Mouse (Mus musculus) neural tube, embryonic 11.5 days (tissue): ENCODE measurements around the gene Daglb. TPM values are rescaled to one million over a fixed set of nuclear protein-coding genes. Genes with fewer than 3 reads are reported as not detected.

Experiments
- ATAC-seq: fragments of 200-750 bp; cut with Nextera tagmentation; 2 replicates; pipeline ENCODE4 v1.8.0; 2017; ENCODE audit warnings: moderate number of reproducible peaks, mild to moderate bottlenecking, moderate TSS enrichment, moderate library complexity; ENCODE audit not compliant: insufficient read depth, low FRiP score, low TSS enrichment
- DNase-seq: peaks from one replicate; pipeline ENCODE4 v3.0.0-alpha.2; 2015; ENCODE audit warnings: low spot score
- H3K27ac ChIP-seq: fragments of 300-500 bp; sonication (generic); 2 replicates; pipeline ENCODE4 v1.5.1; 2014; ENCODE audit warnings: low read depth, mild to moderate bottlenecking, low read length
- H3K27me3 ChIP-seq: fragments of 300-500 bp; sonication (generic); 2 replicates; pipeline ENCODE4 v1.6.1; 2014; ENCODE audit warnings: mild to moderate bottlenecking, low read length, mixed read lengths; ENCODE audit not compliant: control insufficient read depth, insufficient read depth
- H3K36me3 ChIP-seq: fragments of 300-500 bp; sonication (generic); 2 replicates; pipeline ENCODE4 v1.6.1; 2014; ENCODE audit warnings: mild to moderate bottlenecking, low read length, moderate library complexity, mixed read lengths; ENCODE audit not compliant: control insufficient read depth, insufficient read depth
- H3K4me1 ChIP-seq: fragments of 300-500 bp; sonication (generic); 2 replicates; pipeline ENCODE4 v1.6.1; 2014; ENCODE audit warnings: low read length, mixed read lengths; ENCODE audit not compliant: control insufficient read depth, insufficient read depth
- H3K4me2 ChIP-seq: fragments of 300-500 bp; sonication (generic); 2 replicates; pipeline ENCODE4 v1.6.1; 2014; ENCODE audit warnings: low read depth, mild to moderate bottlenecking, moderate library complexity
- H3K4me3 ChIP-seq: fragments of 300-500 bp; sonication (generic); 2 replicates; pipeline ENCODE4 v1.5.1; 2014; ENCODE audit warnings: low read depth, low read length
- H3K9ac ChIP-seq: fragments of 300-500 bp; sonication (generic); 2 replicates; pipeline ENCODE4 v1.6.1; 2014; ENCODE audit warnings: mild to moderate bottlenecking, low read length
- H3K9me3 ChIP-seq: fragments of 300-500 bp; sonication (generic); 2 replicates; pipeline ENCODE4 v1.6.1; 2016; ENCODE audit warnings: low read length; ENCODE audit not compliant: control insufficient read depth
- WGBS: fragments of 180-500 bp; shearing (Covaris S2); extraction: QIAGEN DNeasy Blood & Tissue Kit; methylation state at CpG from one replicate; pipeline ENCODE4 v1.1.7; 2014; 5-methylcytosine and 5-hydroxymethylcytosine counted together
- polyA plus RNA-seq: library from polyadenylated mRNA; unstranded; fragments of >200 nt; fragmentation: Nextera tagmentation; extraction: Ambion mirVana; gene quantifications from 2 replicates; pipeline ENCODE4 v1.2.1, GENCODE M21; 2014

The Daglb gene
- polyA plus RNA-seq, 1 experiment from 2014 or later: 12.8 TPM

- no peak for ATAC-seq
- no peaks in the 10 kb centered on the region for H3K27me3 ChIP-seq
- WGBS: 68% methylated on average over 3 of the region's 3 CpGs
- no peak overlapping the region for H3K4me3 ChIP-seq
- H3K4me1 ChIP-seq: no peaks in the 10 kb centered on the region
- DNase-seq: no peak
- H3K36me3 ChIP-seq: peaks cover 5% of the 10 kb centered on the region
- H3K4me2 ChIP-seq: no peak overlapping the region
- no peak overlapping the region for H3K9ac ChIP-seq
- H3K27ac ChIP-seq: no peak overlapping the region
- H3K9me3 ChIP-seq: no peaks in the 10 kb centered on the region
Observed at GRCm38 (mm10) chr5:143504453-143504852, 40.1 kb downstream of the Daglb start.

GRCm38 (mm10) chr5:143505056-143505455, 40.7 kb downstream of the Daglb start:
- ATAC-seq: no peak
- H3K27me3 ChIP-seq: no peaks in the 10 kb centered on the region
- no peak overlapping the region for H3K4me3 ChIP-seq
- no peaks in the 10 kb centered on the region for H3K9me3 ChIP-seq
- no peak overlapping the region for H3K9ac ChIP-seq
- WGBS: 90% methylated on average over 8 of the region's 8 CpGs
- no peaks in the 10 kb centered on the region for H3K4me1 ChIP-seq
- DNase-seq: no peak
- H3K27ac ChIP-seq: no peak overlapping the region
- peaks cover 5% of the 10 kb centered on the region for H3K36me3 ChIP-seq
- no peak overlapping the region for H3K4me2 ChIP-seq

GRCm38 (mm10) chr5:143505545-143505944, 41.2 kb downstream of the Daglb start:
- no peaks in the 10 kb centered on the region for H3K9me3 ChIP-seq
- H3K27me3 ChIP-seq: no peaks in the 10 kb centered on the region
- no peak overlapping the region for H3K4me2 ChIP-seq
- H3K27ac ChIP-seq: no peak overlapping the region
- no peak overlapping the region for H3K4me3 ChIP-seq
- DNase-seq: no peak
- H3K4me1 ChIP-seq: no peaks in the 10 kb centered on the region
- ATAC-seq: no peak
- H3K36me3 ChIP-seq: peaks cover 7% of the 10 kb centered on the region
- 94% methylated on average over 7 of the region's 7 CpGs for WGBS
- H3K9ac ChIP-seq: no peak overlapping the region

GRCm38 (mm10) chr5:143509294-143509693, 44.9 kb downstream of the Daglb start:
- no peak for ATAC-seq
- Histone ChIP-seq H3K27ac (no peak overlapping the region), H3K4me2 (no peak overlapping the region), H3K36me3 (peaks cover 12% of the 10 kb centered on the region), H3K9me3 (no peaks in the 10 kb centered on the region), H3K4me1 (no peaks in the 10 kb centered on the region), H3K9ac (no peak overlapping the region), H3K4me3 (no peak overlapping the region), H3K27me3 (no peaks in the 10 kb centered on the region)
- no peak for DNase-seq
- 88% methylated on average over 9 of the region's 9 CpGs for WGBS

- H3K36me3 ChIP-seq: peaks cover 12% of the 10 kb centered on the region
- no peaks in the 10 kb centered on the region for H3K9me3 ChIP-seq
- no peak overlapping the region for H3K4me3 ChIP-seq
- no peak overlapping the region for H3K9ac ChIP-seq
- H3K27ac ChIP-seq: no peak overlapping the region
- WGBS: 83% methylated on average over 11 of the region's 11 CpGs
- ATAC-seq (no peak), DNase-seq (no peak)
- H3K27me3 ChIP-seq: no peaks in the 10 kb centered on the region
- no peak overlapping the region for H3K4me2 ChIP-seq
- no peaks in the 10 kb centered on the region for H3K4me1 ChIP-seq
Observed at GRCm38 (mm10) chr5:143509737-143510136, 45.4 kb downstream of the Daglb start.

- DNase-seq (no peak), ATAC-seq (no peak)
- no peak overlapping the region for H3K4me3 ChIP-seq
- peaks cover 12% of the 10 kb centered on the region for H3K36me3 ChIP-seq
- H3K4me1 ChIP-seq: no peaks in the 10 kb centered on the region
- H3K9me3 ChIP-seq: no peaks in the 10 kb centered on the region
- 91% methylated on average over 4 of the region's 4 CpGs for WGBS
- H3K4me2 ChIP-seq: no peak overlapping the region
- H3K27me3 ChIP-seq: no peaks in the 10 kb centered on the region
- H3K27ac ChIP-seq: no peak overlapping the region
- H3K9ac ChIP-seq: no peak overlapping the region
Observed at GRCm38 (mm10) chr5:143511577-143511976, 47.2 kb downstream of the Daglb start.

GRCm38 (mm10) chr5:143512305-143512704, 47.9 kb downstream of the Daglb start:
- H3K9me3 ChIP-seq: no peaks in the 10 kb centered on the region
- H3K4me3 ChIP-seq: no peak overlapping the region
- H3K27me3 ChIP-seq: no peaks in the 10 kb centered on the region
- 94% methylated on average over 4 of the region's 4 CpGs for WGBS
- DNase-seq: no peak
- H3K36me3 ChIP-seq: peaks cover 12% of the 10 kb centered on the region
- no peak overlapping the region for H3K27ac ChIP-seq
- H3K9ac ChIP-seq: no peak overlapping the region
- no peak for ATAC-seq
- H3K4me1 ChIP-seq: no peaks in the 10 kb centered on the region
- H3K4me2 ChIP-seq: no peak overlapping the region

GRCm38 (mm10) chr5:143514878-143515277, 50.5 kb downstream of the Daglb start:
- H3K4me2 ChIP-seq: no peak overlapping the region
- H3K9me3 ChIP-seq: no peaks in the 10 kb centered on the region
- no peak overlapping the region for H3K27ac ChIP-seq
- H3K36me3 ChIP-seq: peaks cover 10% of the 10 kb centered on the region
- no peaks in the 10 kb centered on the region for H3K27me3 ChIP-seq
- 96% methylated on average over 5 of the region's 5 CpGs for WGBS
- H3K4me3 ChIP-seq: no peak overlapping the region
- no peak overlapping the region for H3K9ac ChIP-seq
- DNase-seq (no peak), ATAC-seq (no peak)
- no peaks in the 10 kb centered on the region for H3K4me1 ChIP-seq

GRCm38 (mm10) chr5:143517005-143517404, 52.6 kb downstream of the Daglb start:
- H3K4me3 ChIP-seq: no peak overlapping the region
- no peak overlapping the region for H3K27ac ChIP-seq
- H3K27me3 ChIP-seq: no peaks in the 10 kb centered on the region
- 91% methylated on average over 11 of the region's 11 CpGs for WGBS
- ATAC-seq (no peak), DNase-seq (no peak)
- no peak overlapping the region for H3K4me2 ChIP-seq
- no peaks in the 10 kb centered on the region for H3K4me1 ChIP-seq
- no peak overlapping the region for H3K9ac ChIP-seq
- H3K9me3 ChIP-seq: no peaks in the 10 kb centered on the region
- H3K36me3 ChIP-seq: peaks cover 8% of the 10 kb centered on the region; the same call in 1 of the 2 replicates
